Mouse (Mus musculus) right cerebral cortex, postnatal 10 days (tissue): ENCODE measurements around the gene Gm21958.
A peak's percentile ranks its signal among the peaks of the same experiment; 100 is the strongest.

Experiments used
- DNase-seq, 2 experiments: peaks; one replicate each; pipeline ENCODE4 v3.0.0; 2021; ENCODE audit warnings: low spot score in 2 of 2

The Gm21958 gene

GRCm38 (mm10) chr3:54714253-54714652, at the start of gene Gm21958:
Gm21958 (minus strand) TSS chr3:54714353.
- no peak for DNase-seq

- no peak for DNase-seq
Observed at GRCm38 (mm10) chr3:54761258-54761657, 47.1 kb upstream of the Gm21958 start.

DNA sequence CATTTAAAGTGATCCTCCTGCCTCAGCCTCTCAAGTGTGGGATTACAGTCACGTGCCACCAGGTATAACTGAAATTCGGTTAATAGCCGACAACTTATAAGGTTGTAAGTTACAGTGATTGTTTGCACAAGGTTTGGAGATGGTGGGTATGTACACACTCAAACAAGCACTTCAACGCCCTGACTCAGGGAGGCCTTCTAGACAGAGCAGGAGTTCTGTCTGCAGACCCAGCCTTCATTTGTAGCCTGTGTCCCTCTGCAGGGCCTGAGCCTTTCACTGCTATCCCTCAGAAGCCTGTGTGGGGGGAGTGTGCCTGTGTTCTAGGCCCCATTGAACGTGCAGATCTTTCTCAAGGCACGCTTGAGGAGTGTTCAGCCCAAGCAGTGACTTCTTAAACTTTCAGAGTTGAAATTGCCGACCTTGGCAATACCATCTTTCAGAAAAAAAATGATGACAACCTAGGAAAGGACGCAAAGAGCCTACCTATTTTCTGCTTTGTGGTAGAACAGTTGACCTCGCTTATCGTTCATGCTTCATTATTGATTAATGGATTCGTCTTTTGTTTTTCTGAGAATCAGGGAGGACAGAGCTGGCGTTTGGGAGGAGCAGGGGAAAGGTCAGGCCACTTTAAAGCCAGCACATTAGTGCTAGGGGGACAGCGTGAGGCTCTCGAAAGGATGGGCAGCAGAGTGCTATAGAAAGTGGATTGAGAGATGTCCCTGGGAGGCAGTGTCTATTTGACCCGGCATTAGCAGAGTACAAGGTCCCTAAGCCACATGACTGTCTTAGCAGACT, 46.4 kb upstream of the Gm21958 start:
- no peak for DNase-seq

- DNase-seq = no peak
Observed at GRCm38 (mm10) chr3:54759211-54759610, 45.1 kb upstream of the Gm21958 start.

GRCm38 (mm10) chr3:54757446-54757845, 43.3 kb upstream of the Gm21958 start:
- no peak for DNase-seq

- DNase-seq = peak; percentile 35 to 45
Observed at GRCm38 (mm10) chr3:54756058-54756457, 41.9 kb upstream of the Gm21958 start.

DNA sequence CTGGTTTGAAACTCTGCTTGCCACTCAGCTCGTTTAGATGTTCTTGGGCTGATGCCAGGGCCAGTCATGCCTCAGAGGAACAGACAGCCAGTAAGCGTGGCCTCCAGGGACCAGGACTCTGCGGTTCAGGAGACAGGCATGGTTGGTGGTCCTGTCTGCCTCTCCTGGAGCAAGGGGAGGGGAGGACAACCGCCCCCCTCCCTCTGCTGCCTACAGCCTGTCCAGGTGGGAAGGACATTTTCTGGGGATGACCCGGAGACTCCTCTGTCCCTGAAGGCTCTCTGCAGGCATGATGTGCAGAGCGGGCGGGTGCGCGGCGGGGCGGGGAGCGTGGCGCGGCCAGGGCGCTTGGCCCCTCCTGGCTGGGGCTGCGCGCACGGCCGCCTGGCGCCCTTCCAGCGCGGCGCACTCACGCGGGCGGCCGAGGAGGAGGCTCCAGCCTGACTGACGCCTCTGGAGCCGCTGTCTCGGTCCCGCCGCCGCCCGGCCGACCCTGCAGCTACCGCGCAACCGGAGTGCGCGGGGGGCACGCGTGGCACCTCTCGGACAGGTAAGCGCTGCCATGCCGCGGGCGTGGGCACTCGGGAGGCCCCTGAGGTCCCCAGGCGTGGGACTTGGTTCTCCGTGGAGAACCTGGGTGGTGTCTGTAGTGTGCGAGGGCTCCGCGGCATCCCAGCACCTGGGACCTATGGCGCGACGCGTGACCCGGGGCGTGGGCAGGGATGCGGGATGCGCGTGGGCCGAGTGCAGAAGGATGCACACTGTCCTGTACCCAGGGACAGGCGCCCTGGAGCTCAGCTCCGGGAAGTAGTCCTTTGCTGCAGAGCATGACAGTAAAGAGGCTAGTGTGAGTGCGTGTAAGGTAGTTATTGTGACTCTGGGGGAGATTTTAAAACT, 41.2 kb upstream of the Gm21958 start, which contains the start of gene Smad9:
Gene Smad9 (plus strand): TSS at position 438 of the 897 bp plus-strand sequence.
- peak; percentile 72 to 75 for DNase-seq

DNA sequence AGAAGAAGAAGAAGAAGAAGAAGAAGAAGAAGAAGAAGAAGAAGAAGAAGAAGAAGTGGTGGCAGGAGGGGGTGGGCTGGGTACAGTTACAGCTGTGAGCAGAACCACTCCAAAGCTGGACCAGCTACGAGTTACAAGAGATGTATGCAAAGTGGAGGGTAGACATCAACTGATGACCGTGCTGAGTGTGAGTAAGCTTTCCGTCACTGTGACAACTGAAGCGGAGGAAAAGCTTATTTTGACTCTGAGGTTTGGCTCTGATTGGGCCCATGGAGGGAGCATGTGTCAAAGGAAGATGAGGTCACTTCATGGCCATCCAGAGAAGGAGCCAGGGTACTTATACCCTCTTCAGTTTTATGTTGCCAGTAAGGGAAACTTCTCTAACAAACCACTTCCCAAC, 39.3 kb upstream of the Gm21958 start:
- no peak for DNase-seq

DNA sequence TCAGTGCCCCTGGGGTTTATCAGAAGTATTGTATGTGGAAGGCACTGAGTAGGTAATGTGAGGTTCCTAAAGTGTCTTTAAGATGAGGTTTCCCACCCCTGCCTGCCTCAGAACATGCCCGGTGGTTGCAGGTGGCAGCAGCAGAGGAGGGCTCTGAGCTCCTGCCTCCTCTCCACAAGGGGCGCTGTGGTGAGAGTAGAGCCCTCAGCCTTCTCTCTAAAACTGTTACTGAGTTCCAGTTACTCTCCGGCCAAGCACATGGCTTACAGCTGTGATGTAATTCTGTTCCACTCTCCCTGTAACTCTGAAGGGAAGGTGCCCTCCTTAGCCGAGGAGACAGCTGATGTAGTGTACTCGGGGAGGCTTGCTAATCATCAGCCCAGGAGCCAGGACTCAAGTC, 31.6 kb upstream of the Gm21958 start:
- DNase-seq = no peak

DNA sequence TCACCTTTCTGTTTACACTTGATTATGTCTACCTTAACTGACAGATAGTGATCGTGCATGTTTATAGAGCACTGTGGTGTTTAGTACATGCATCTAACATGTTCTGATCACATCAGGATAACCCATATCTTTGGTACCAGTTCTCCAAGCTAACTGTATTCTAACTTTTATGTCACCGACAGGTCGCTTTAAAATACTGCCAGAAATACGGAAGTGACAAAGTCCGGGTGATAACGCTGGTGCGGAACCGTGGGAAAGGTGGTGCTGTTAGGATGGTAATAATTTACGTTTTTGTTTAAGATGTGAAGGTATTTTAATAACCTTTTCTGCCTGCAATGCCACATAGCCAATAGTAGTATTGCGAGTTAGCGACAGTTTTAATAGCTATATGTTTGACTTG, 27.8 kb upstream of the Gm21958 start:
- DNase-seq = no peak

- DNase-seq = no peak
Observed at GRCm38 (mm10) chr3:54737317-54737716, 23.2 kb upstream of the Gm21958 start.

GRCm38 (mm10) chr3:54736101-54736927, 22.2 kb upstream of the Gm21958 start:
- DNase-seq = peak; percentile 31 to 48

GRCm38 (mm10) chr3:54735247-54736046, 21.3 kb upstream of the Gm21958 start, which contains the start of the genes Exosc8 and Alg5:
Exosc8 (minus strand) TSS chr3:54735393.
Alg5 (plus strand) TSS chr3:54735539.
- peak; percentile 89 for DNase-seq

DNA sequence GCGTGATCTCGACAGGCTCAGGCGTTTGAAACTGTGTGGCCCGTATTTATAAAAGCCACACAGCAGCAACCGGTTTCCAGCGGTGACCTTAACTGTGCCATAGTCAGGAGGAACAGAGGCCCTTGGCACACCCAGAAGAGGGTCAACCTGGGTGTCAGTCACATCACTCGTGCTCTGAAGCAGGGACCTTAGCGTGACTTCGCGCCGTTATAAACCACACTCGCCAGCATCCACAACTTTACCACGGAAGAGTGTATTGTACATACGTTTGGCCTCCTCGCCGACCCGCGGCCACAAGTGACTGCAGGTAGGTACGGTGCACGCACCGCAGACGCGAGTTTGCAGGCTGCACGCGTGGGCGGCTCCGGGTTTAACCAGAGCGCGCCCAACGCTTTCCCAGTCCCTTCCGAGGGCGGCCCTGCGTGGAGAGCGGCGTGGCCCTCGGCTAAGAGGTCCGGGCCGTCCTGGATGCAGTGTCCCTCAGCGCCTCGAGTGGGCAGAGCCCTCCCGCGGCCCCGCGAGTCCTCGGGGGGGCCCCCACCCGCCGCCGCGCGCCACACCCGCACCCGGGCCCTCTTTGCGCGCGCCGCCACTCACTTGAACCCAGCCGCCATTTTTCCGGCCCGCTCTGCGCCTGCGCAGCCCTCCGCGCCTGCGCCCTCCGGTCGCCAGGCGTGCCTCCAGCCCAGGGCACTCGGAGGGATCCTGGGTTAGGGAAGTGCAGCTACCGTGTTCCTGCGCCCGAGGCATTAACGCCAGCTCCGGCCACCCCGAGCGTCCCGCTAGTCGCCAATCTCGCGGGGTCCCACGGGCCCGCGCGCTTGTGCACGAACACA, 20.5 kb upstream of the Gm21958 start:
- peak; percentile 92 to 94 for DNase-seq

DNA sequence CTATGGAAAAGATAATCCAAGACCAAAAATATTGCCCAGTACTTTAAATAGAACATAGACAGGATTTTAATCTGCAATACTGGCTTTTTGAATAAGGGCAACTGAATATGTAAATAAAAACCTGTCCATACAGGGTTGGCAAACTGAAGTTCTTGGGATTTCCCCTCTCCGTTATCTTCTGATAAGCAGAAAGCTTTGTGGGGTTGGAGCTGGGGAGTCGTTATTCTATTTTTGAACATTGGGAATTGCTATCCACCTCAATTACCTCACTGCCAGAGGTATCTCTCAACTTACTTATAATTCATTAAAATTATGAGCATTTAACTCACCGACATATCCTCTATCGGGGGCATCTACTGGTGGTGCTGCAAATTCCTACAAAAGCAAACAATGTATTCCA, 18.2 kb upstream of the Gm21958 start:
- DNase-seq = no peak

- DNase-seq = no peak
Observed at GRCm38 (mm10) chr3:54731626-54732150, 17.5 kb upstream of the Gm21958 start.

GRCm38 (mm10) chr3:54728100-54728499, 13.9 kb upstream of the Gm21958 start:
- DNase-seq = no peak

- DNase-seq = no peak
Observed at GRCm38 (mm10) chr3:54727588-54727987, 13.4 kb upstream of the Gm21958 start.

DNA sequence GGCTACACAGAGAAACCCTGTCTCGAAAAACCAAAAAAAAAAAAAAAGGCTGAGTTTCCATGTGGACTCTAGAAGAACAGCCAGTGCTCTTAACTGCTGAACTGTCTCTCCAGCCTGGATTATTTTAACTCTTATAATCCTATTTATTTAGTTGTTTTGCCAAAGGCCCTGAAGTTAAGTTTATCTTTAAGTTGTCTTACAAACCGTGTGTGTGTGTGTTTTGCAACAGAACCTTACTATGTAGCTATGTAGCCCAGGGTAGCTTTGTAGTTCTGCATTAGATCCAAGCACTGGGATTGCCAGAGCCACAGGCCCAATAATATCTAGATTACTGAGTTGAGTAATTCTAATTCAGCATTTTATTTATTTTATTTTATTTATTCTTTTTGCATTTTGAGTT, 11.2 kb upstream of the Gm21958 start:
- DNase-seq = no peak
